Mouse (Mus musculus) ES-Bruce4 (cell line): ENCODE measurements at regions not wholly inside any gene's neighbourhood (a gene's known extent, or its start where the extent isn't known, plus 50 kb on each side); places are given as distances from the start of the nearest gene placed in this dataset.

Source experiments
- CTCF ChIP-seq: IDR thresholded peaks from one replicate; pipeline ENCODE4 v1.8.1; 2011; ENCODE audit warnings: low read depth, low read length
- EP300 ChIP-seq: IDR thresholded peaks from 2 replicates; pipeline ENCODE4 v1.6.1; 2011; ENCODE audit warnings: low read depth, low read length; ENCODE audit not compliant: insufficient read depth
- POLR2A ChIP-seq: IDR thresholded peaks from one replicate; pipeline ENCODE4 v1.8.1; 2011; ENCODE audit warnings: low read length; ENCODE audit not compliant: insufficient read depth

DNA sequence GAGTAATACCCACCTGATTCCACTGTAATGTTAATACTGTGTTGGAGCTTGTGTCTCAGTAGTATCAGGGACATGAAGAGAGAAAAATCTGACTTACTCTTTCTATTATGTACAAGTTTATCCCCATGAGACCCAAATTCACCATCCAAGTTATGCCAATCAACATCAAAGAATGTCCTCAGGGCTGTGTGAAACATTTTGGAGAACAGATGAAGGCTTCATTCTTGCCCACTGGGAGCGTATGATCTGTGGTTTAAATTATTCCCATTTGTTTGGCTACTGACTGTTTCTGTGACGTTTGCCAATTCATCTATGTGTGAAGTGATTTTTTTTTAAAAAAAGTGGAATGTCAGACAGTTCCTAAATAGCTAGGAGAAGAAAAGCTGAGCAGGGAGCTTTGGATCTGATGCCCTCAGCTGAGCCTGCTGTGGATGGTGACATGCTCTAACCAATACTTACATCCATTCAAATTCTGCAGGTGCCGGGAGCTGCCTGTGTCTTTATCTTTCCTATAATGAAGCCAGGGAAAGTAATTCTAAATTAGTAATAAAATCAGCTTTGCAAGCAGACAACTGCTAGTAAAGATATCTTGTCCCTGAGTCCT, 173.3 kb upstream of the Pitrm1 start:
- no peak for TF ChIP-seq CTCF
- TF ChIP-seq EP300: no peak
- no peak for TF ChIP-seq POLR2A
